Mouse (Mus musculus): ENCODE measurements around the gene Rap1a. TPM values are rescaled to one million over a fixed set of nuclear protein-coding genes. Genes with fewer than 3 reads are reported as not detected.

The Rap1a gene
- polyA plus RNA-seq, 1 experiment from 2014 or later: 67.8 TPM

GRCm38 (mm10) chr3:105774496-105774895, 26.6 kb downstream of the Rap1a start:
- Histone ChIP-seq H3K4me3 (replicated peaks; ENCODE audit: low read length) (no peak overlapping the region), H3K9ac (no peak overlapping the region), H3K4me1 (replicated peaks; ENCODE audit: control insufficient read depth, insufficient read depth, low read length) (no peaks in the 10 kb centered on the region), H3K4me2 (replicated peaks) (no peak overlapping the region), H3K27me3 (ENCODE audit: control insufficient read depth, insufficient read depth, low read length) (no peaks in the 10 kb centered on the region), H3K36me3 (replicated peaks; ENCODE audit: control insufficient read depth, insufficient read depth) (no peaks in the 10 kb centered on the region), H3K9me3 (ENCODE audit: control insufficient read depth, low read length) (no peaks in the 10 kb centered on the region), H3K27ac (no peak overlapping the region)
- no peak for DNase-seq (ENCODE audit: low spot score)
- ATAC-seq (ENCODE audit: low FRiP score): no peak

DNA sequence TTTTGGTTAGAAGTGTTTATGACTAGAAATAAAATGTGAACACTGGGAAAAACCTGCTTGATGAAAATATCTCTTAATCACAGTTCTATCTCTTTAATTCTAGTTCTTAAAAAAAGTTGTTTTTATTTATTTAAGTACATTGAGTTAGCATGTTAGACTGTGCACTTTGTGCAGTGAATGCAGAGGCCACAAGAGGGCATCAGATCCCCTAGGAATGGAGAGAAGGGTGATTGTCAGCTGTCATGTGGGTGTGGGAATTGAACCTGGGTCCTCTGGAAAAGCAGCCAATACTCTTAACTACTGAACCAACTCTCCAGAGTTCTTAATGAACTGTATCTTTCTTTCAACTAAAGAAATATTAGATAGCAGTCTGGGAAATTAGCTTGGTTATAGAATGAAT, 29.6 kb downstream of the Rap1a start:
- no peak overlapping the region for H3K4me2 ChIP-seq (replicated peaks)
- H3K27ac ChIP-seq: no peak overlapping the region
- H3K4me1 ChIP-seq (replicated peaks; ENCODE audit: control insufficient read depth, insufficient read depth, low read length): no peaks in the 10 kb centered on the region
- ATAC-seq (ENCODE audit: low FRiP score) (no peak), DNase-seq (ENCODE audit: low spot score) (no peak)
- no peaks in the 10 kb centered on the region for H3K36me3 ChIP-seq (replicated peaks; ENCODE audit: control insufficient read depth, insufficient read depth)
- no peaks in the 10 kb centered on the region for H3K27me3 ChIP-seq (ENCODE audit: control insufficient read depth, insufficient read depth, low read length)
- no peaks in the 10 kb centered on the region for H3K9me3 ChIP-seq (ENCODE audit: control insufficient read depth, low read length)
- no peak overlapping the region for H3K9ac ChIP-seq
- H3K4me3 ChIP-seq (replicated peaks; ENCODE audit: low read length): no peak overlapping the region

GRCm38 (mm10) chr3:105770836-105771235, 30.3 kb downstream of the Rap1a start:
- Histone ChIP-seq H3K27ac (no peak overlapping the region), H3K27me3 (ENCODE audit: control insufficient read depth, insufficient read depth, low read length) (no peaks in the 10 kb centered on the region), H3K36me3 (replicated peaks; ENCODE audit: control insufficient read depth, insufficient read depth) (no peaks in the 10 kb centered on the region), H3K4me2 (replicated peaks) (no peak overlapping the region), H3K9me3 (ENCODE audit: control insufficient read depth, low read length) (no peaks in the 10 kb centered on the region), H3K4me3 (replicated peaks; ENCODE audit: low read length) (no peak overlapping the region), H3K9ac (no peak overlapping the region), H3K4me1 (replicated peaks; ENCODE audit: control insufficient read depth, insufficient read depth, low read length) (no peaks in the 10 kb centered on the region)
- WGBS: 100% methylated on average over 1 of the region's 1 CpGs
- no peak for DNase-seq (ENCODE audit: low spot score)
- ATAC-seq (ENCODE audit: low FRiP score): no peak

GRCm38 (mm10) chr3:105769380-105769779, 31.8 kb downstream of the Rap1a start:
- Histone ChIP-seq H3K36me3 (replicated peaks; ENCODE audit: control insufficient read depth, insufficient read depth) (no peaks in the 10 kb centered on the region), H3K27me3 (ENCODE audit: control insufficient read depth, insufficient read depth, low read length) (no peaks in the 10 kb centered on the region), H3K4me3 (replicated peaks; ENCODE audit: low read length) (no peak overlapping the region), H3K4me1 (replicated peaks; ENCODE audit: control insufficient read depth, insufficient read depth, low read length) (no peaks in the 10 kb centered on the region), H3K4me2 (replicated peaks) (no peak overlapping the region), H3K27ac (no peak overlapping the region), H3K9ac (no peak overlapping the region), H3K9me3 (ENCODE audit: control insufficient read depth, low read length) (no peaks in the 10 kb centered on the region)
- DNase-seq (ENCODE audit: low spot score): no peak
- 90% methylated on average over 2 of the region's 2 CpGs for WGBS
- no peak for ATAC-seq (ENCODE audit: low FRiP score)

- H3K36me3 ChIP-seq (replicated peaks; ENCODE audit: control insufficient read depth, insufficient read depth): no peaks in the 10 kb centered on the region
- no peak overlapping the region for H3K4me3 ChIP-seq (replicated peaks; ENCODE audit: low read length)
- no peaks in the 10 kb centered on the region for H3K9me3 ChIP-seq (ENCODE audit: control insufficient read depth, low read length)
- no peak for DNase-seq (ENCODE audit: low spot score)
- no peak for ATAC-seq (ENCODE audit: low FRiP score)
- 87% methylated on average over 6 of the region's 6 CpGs for WGBS
- no peak overlapping the region for H3K27ac ChIP-seq
- no peak overlapping the region for H3K4me2 ChIP-seq (replicated peaks)
- H3K4me1 ChIP-seq (replicated peaks; ENCODE audit: control insufficient read depth, insufficient read depth, low read length): no peaks in the 10 kb centered on the region
- no peak overlapping the region for H3K9ac ChIP-seq
- H3K27me3 ChIP-seq (ENCODE audit: control insufficient read depth, insufficient read depth, low read length): no peaks in the 10 kb centered on the region
These were observed 32.6 kb downstream of the Rap1a start for GRCm38 (mm10) chr3:105768529-105768928.

DNA sequence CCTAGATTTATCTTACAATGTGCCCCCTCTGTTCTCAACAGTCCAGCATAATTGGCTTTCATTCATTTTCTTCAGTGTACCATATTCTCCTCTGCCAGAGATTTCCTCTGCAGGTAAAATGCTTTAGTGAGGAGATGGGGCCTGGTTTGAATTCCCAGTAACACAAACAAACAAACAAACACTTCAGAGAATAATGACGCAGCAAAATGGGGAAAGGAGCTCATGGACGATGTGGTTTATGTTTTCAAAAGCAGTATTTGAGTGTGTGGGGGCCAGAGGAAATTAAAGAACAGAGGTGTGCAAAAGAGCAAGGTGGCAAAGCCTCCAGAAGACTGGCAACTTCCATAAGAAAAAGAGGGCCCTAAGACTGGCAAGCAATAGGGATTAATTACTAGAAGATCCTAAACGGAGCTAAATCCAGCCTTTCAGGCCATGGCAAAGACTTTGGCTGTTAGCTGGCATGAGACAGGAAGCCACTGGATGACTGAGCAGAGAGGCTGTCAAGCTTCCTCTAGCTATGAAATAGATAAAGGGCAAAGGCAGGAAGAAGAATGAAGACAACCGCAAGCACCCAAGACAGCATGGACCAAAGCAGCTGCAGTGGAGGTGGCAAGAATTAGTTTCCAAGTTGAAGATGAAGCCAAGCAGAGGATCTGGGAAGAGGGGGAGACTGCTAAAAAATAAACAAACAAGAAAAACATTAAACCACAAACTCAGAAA, 37.8 kb downstream of the Rap1a start:
- H3K9ac ChIP-seq: no peak overlapping the region
- WGBS: 73% methylated on average over 4 of the region's 4 CpGs
- no peaks in the 10 kb centered on the region for H3K27me3 ChIP-seq (ENCODE audit: control insufficient read depth, insufficient read depth, low read length)
- DNase-seq (ENCODE audit: low spot score): no peak
- no peaks in the 10 kb centered on the region for H3K4me1 ChIP-seq (replicated peaks; ENCODE audit: control insufficient read depth, insufficient read depth, low read length)
- H3K36me3 ChIP-seq (replicated peaks; ENCODE audit: control insufficient read depth, insufficient read depth): no peaks in the 10 kb centered on the region
- H3K4me3 ChIP-seq (replicated peaks; ENCODE audit: low read length): no peak overlapping the region
- no peak for ATAC-seq (ENCODE audit: low FRiP score)
- H3K9me3 ChIP-seq (ENCODE audit: control insufficient read depth, low read length): no peaks in the 10 kb centered on the region
- H3K4me2 ChIP-seq (replicated peaks): no peak overlapping the region
- no peak overlapping the region for H3K27ac ChIP-seq

DNA sequence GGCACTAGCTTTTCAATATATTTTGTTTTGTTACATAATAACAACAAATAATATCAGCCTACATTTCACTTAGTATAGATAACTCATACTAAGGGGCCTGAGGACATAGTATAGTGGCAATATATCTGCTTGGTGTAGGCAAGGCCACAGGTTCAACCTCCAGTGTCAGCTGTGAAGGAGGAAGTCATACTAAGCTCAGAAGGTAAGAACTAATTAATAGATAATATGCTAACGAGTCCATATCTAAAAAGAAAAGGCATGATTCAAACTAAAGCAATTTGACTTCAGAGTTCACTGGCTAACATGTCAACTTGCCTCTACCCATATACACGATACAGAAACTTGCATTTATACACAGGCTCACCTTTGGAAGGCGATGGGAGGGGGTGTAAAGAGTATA, 41.1 kb downstream of the Rap1a start:
- Histone ChIP-seq H3K4me1 (replicated peaks; ENCODE audit: control insufficient read depth, insufficient read depth, low read length) (0 out of 2 replicates have a peak, but pooled peaks cover 6% of the 10 kb centered on the region), H3K9me3 (ENCODE audit: control insufficient read depth, low read length) (no peaks in the 10 kb centered on the region), H3K27me3 (ENCODE audit: control insufficient read depth, insufficient read depth, low read length) (no peaks in the 10 kb centered on the region), H3K4me2 (replicated peaks) (no peak overlapping the region), H3K27ac (no peak overlapping the region), H3K4me3 (replicated peaks; ENCODE audit: low read length) (no peak overlapping the region), H3K36me3 (replicated peaks; ENCODE audit: control insufficient read depth, insufficient read depth) (no peaks in the 10 kb centered on the region), H3K9ac (no peak overlapping the region)
- ATAC-seq (ENCODE audit: low FRiP score): no peak
- DNase-seq (ENCODE audit: low spot score): no peak
- WGBS: 94% methylated on average over 3 of the region's 3 CpGs

DNA sequence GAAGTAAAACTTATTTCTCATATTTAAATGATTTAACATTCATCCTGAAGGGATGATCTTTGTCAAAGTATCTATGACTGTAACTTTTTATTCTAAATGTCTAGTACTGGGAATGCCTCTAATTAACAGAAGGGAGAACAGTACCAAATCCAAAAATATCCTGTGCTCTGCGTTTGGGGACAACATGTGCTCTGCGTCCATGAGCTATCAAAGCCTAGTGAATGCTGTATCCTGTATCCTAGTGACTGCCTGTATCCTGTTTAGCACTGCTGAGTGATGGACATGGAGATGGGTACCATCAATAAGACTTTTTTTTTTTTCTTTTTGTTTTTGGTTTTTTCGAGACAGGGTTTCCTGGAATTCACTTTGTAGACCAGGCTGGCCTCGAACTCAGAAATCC, 42.5 kb downstream of the Rap1a start:
- DNase-seq (ENCODE audit: low spot score): no peak
- H3K4me1 ChIP-seq (replicated peaks; ENCODE audit: control insufficient read depth, insufficient read depth, low read length): 0 out of 2 replicates have a peak, but pooled peaks cover 6% of the 10 kb centered on the region
- no peaks in the 10 kb centered on the region for H3K9me3 ChIP-seq (ENCODE audit: control insufficient read depth, low read length)
- no peak overlapping the region for H3K9ac ChIP-seq
- no peaks in the 10 kb centered on the region for H3K36me3 ChIP-seq (replicated peaks; ENCODE audit: control insufficient read depth, insufficient read depth)
- no peak overlapping the region for H3K27ac ChIP-seq
- H3K4me2 ChIP-seq (replicated peaks): no peak overlapping the region
- no peak overlapping the region for H3K4me3 ChIP-seq (replicated peaks; ENCODE audit: low read length)
- no peaks in the 10 kb centered on the region for H3K27me3 ChIP-seq (ENCODE audit: control insufficient read depth, insufficient read depth, low read length)
- ATAC-seq (ENCODE audit: low FRiP score): no peak
- WGBS: 95% methylated on average over 4 of the region's 4 CpGs

DNA sequence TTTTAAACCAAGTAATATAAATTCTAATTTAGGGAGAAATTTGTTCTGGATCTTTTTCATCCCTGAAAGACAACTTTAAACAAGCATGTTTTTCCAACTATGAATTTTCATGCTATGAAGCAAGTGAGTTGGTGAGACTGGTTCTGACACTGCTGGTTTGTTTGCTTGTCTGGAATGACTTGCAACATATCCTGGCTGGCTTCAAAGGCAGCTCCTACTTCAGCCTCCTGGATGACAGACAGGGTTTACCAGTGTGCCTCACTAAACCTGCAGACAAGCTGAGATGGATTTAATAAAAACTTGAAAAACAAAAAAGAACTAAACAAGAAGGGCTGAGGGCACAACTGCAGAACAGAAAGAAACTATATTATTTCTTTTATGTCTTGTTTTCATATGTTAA, 43.0 kb downstream of the Rap1a start:
- Histone ChIP-seq H3K27ac (no peak overlapping the region), H3K4me3 (replicated peaks; ENCODE audit: low read length) (no peak overlapping the region), H3K9ac (no peak overlapping the region), H3K4me1 (replicated peaks; ENCODE audit: control insufficient read depth, insufficient read depth, low read length) (0 out of 2 replicates have a peak, but pooled peaks cover 6% of the 10 kb centered on the region), H3K9me3 (ENCODE audit: control insufficient read depth, low read length) (no peaks in the 10 kb centered on the region), H3K4me2 (replicated peaks) (no peak overlapping the region), H3K27me3 (ENCODE audit: control insufficient read depth, insufficient read depth, low read length) (no peaks in the 10 kb centered on the region), H3K36me3 (replicated peaks; ENCODE audit: control insufficient read depth, insufficient read depth) (no peaks in the 10 kb centered on the region)
- ATAC-seq (ENCODE audit: low FRiP score) (no peak), DNase-seq (ENCODE audit: low spot score) (no peak)
